In the genomic region with DNA sequence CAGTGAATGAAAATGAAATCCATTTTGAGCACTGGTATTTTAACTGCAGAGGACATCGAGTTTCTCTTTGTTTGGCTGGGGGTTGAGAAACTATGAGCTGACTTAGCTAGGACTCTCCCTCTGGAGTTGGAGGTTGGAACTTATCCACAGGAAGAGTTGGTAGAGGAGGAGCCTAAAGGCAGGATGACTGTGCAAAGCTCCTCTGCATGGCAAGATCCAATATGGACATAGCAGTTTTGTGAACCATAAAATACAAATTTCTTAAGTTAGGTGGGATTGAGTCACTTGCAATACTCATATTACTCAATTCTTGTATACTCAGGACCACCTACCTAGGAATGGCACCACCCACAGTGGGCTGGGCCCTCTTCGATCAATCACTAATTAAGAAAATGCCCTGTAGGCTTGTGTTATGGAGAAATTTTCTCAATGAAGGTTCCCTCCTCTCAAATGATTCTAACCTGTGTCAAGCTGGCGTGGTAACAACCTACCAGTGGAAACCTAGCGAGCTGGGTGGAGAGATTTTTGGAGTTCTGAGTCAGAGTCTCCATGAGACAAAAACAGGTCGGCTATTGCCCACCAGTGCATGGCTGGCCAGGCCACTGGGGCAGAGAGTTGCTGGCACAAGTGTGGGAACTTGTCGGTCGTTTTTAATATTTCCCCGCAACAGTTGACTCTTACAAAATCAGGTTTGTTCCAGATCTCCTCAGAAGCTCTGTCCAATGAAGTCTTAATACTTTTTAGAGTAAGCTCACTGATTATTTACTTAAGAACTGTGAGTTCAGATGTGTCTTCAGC, we compare ENCODE assay signal across 23 mouse cellular contexts.
DNase-seq lines count a peak whose midpoint lies in the region; ATAC-seq and TF ChIP-seq lines count a peak whose summit lies in the region.
"Had no signal": no experiment of that assay in that cellular context is flagged by ENCODE, and none has a peak within 500 bp of the region (broad histone marks: within the 10 kb centered on the region; RNA-seq: fewer than 3 reads in every experiment).

No protein-coding gene starts in this region.

- H3K9ac ChIP-seq in heart, embryonic 11.5 days (ENCODE audit: low read depth, low read length) = no peak overlapping the region
- H3K9ac ChIP-seq: embryonic facial prominence, embryonic 13.5 days; heart, embryonic 15.5 days; hindbrain, embryonic 13.5 days had no signal

- no peaks in the 10 kb centered on the region for H3K4me1 ChIP-seq in heart, embryonic 11.5 days (ENCODE audit: control insufficient read depth, insufficient read depth, low read length)
- no peaks in the 10 kb centered on the region for H3K4me1 ChIP-seq in embryonic fibroblast, embryonic 13.5 days (ENCODE audit: control insufficient read depth, insufficient read depth, low read length)
- H3K4me1 ChIP-seq: embryonic facial prominence, embryonic 13.5 days; forebrain, embryonic 10.5 days; heart, embryonic 10.5 days; heart, embryonic 15.5 days had no signal

- no peaks in the 10 kb centered on the region for H3K36me3 ChIP-seq in heart, embryonic 11.5 days (ENCODE audit: control insufficient read depth, insufficient read depth, low read length)
- H3K36me3 ChIP-seq: embryonic facial prominence, embryonic 13.5 days; forebrain, embryonic 10.5 days; G1E; heart, embryonic 10.5 days; heart, embryonic 15.5 days; hindbrain, embryonic 13.5 days had no signal

- H3K9me3 ChIP-seq in heart, embryonic 11.5 days (replicated peaks; ENCODE audit: control insufficient read depth, low read length) = no peaks in the 10 kb centered on the region
- H3K9me3 ChIP-seq: embryonic facial prominence, embryonic 13.5 days; forebrain, embryonic 10.5 days; G1E; heart, embryonic 10.5 days; heart, embryonic 15.5 days; hindbrain, embryonic 13.5 days had no signal

- no peak for TF ChIP-seq POLR2A in embryonic fibroblast, embryonic 13.5 days (IDR thresholded peaks at IDR 0.05; ENCODE audit: low read depth, low read length)

- intact Hi-C loops in left cerebral cortex, adult 2 months (cut with DNase I) = no loop called here

- no peaks in the 10 kb centered on the region for H3K27me3 ChIP-seq in heart, embryonic 11.5 days (ENCODE audit: control insufficient read depth, insufficient read depth, low read length)
- H3K27me3 ChIP-seq: embryonic facial prominence, embryonic 13.5 days; heart, embryonic 15.5 days; hindbrain, embryonic 13.5 days had no signal

- peak; percentile 89 for DNase-seq in heart, adult 11 months
- peak; percentile 38 for DNase-seq in NIH3T3 (ENCODE audit: low read depth)
- DNase-seq in frontal cortex, postnatal 25 days (ENCODE audit: low spot score in 2 of 2) = no peak
- no peak for DNase-seq in left cerebral cortex, adult 2 months (ENCODE audit: extremely low spot score in 1 of 2, low spot score in 2 of 2)
- DNase-seq: adrenal gland, postnatal 10 days; B cell, adult 2 months; cerebellum, adult 11-12 months; cerebellum, adult 9-11 months; cerebellum, postnatal 36 days; gastrocnemius, postnatal 25 days; heart, postnatal 14 days; kidney, adult 18-20 months had no signal

- TF ChIP-seq CTCF in embryonic fibroblast, embryonic 13.5 days (IDR thresholded peaks at IDR 0.05; ENCODE audit: borderline replicate concordance, insufficient read depth, low read length) = no peak
- TF ChIP-seq CTCF in left cerebral cortex, adult 2 months (IDR thresholded peaks at IDR 0.05) = no peak

- no peak overlapping the region for H3K4me2 ChIP-seq in heart, embryonic 11.5 days
- H3K4me2 ChIP-seq: embryonic facial prominence, embryonic 13.5 days; heart, embryonic 15.5 days; hindbrain, embryonic 13.5 days had no signal

- no peak for ATAC-seq in heart, embryonic 11.5 days (replicated peaks; ENCODE audit: insufficient number of reproducible peaks, low FRiP score, low TSS enrichment)
- ATAC-seq: CD4-positive, CD25-positive, alpha-beta regulatory T cell, adult 4 months; forebrain, embryonic 14.5 days; hindbrain, postnatal 0 days had no signal

- no peak overlapping the region for H3K27ac ChIP-seq in heart, embryonic 11.5 days (ENCODE audit: low read depth, low read length)
- H3K27ac ChIP-seq in embryonic fibroblast, embryonic 13.5 days (ENCODE audit: insufficient read depth, low read length) = peak overlapping the region; percentile 13; the same call in 1 of the 2 replicates
- H3K27ac ChIP-seq in left cerebral cortex, adult 2 months = no peak overlapping the region
- H3K27ac ChIP-seq: embryonic facial prominence, embryonic 13.5 days; forebrain, embryonic 10.5 days; heart, embryonic 10.5 days; heart, embryonic 15.5 days; hindbrain, embryonic 13.5 days; hindbrain, postnatal 0 days had no signal

- no peak overlapping the region for H3K4me3 ChIP-seq in heart, embryonic 11.5 days (ENCODE audit: low read depth, low read length)
- H3K4me3 ChIP-seq in embryonic fibroblast, embryonic 13.5 days (ENCODE audit: insufficient read depth, low read length) = no peak overlapping the region
- no peak overlapping the region for H3K4me3 ChIP-seq in left cerebral cortex, adult 2 months
- H3K4me3 ChIP-seq: embryonic facial prominence, embryonic 13.5 days; forebrain, embryonic 10.5 days; heart, embryonic 10.5 days; heart, embryonic 15.5 days; hindbrain, embryonic 13.5 days had no signal

- 89% methylated on average over 8 of the region's 8 CpGs for WGBS in heart, embryonic 11.5 days (ENCODE audit: insufficient replicate concordance)

Comparison
In these comparisons a context has a peak if more than half of its experiments do, and no peak if none do; other contexts are left out.
1. DNase-seq: peak in heart, adult 11 months (single experiment) and NIH3T3 (single experiment); none in frontal cortex, postnatal 25 days (0 of 2) and left cerebral cortex, adult 2 months (0 of 2).